Mouse (Mus musculus) adrenal gland, postnatal 4 days (tissue): ENCODE measurements at regions not wholly inside any gene's neighbourhood (a gene's known extent, or its start where the extent isn't known, plus 50 kb on each side); places are given as distances from the start of the nearest gene placed in this dataset.

ENCODE experiments used
- DNase-seq, 2 experiments: peaks; one replicate each; pipeline ENCODE4 v3.0.0; 2021 to 2022; ENCODE audit warnings: low spot score in 2 of 2, mixed read lengths in 2 of 2

DNA sequence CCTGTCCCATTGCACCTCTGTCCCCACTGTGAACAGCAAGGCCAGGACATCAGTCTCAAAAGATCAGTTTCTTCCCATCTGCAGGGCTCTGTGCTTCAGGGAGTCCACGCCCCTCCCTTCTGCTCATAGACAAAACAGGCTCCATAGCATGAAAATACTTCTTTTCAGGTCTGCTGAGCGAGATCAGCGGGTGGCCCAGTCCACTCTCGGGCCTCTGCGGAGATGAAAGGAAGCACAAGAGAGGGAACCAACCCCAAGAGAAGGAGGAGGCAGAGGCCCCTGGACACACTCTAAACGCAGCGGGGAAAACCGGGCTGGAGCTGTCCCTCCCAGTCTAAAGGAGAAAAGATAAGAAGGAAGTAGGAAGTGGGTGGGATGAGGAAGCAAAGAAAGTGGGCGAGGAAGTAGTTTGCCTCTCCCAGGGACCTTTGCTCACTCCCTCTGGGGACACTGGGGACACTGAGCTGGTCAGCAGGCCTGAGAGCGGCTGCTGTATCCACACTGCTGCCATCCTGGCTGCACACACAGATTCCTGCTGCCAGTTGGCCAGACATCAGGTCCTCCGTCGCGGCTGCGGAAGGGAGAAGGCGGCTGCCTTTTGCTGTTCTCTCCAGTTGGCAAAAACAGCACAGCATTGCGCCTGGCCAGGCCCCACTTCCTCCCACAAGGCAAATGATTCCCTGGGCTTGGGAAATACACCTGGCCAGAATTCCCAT, 143.5 kb downstream of the Rybp start:
- DNase-seq = peak in 1 of 2 experiments; percentile 30

DNA sequence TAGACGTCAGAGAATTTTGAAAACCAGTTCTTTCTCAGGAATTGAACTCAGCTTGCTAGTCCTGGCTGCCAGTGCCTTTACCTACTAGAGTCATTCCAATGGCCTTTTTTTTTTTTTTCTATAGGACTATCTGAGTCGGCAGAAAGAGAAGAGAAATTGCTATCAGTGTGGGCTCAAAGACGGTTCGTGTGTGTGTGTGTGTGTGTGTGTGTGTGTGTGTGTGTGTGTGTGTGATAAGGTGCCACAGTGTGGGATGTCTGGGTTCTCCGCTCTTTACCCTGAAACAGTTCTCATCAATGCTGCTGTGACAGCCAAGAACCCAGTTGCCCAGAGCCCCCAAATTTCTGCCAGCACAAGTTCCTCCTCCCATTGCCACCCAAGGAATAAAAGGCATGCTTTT, 146.1 kb downstream of the Rybp start:
- no peak for DNase-seq

DNA sequence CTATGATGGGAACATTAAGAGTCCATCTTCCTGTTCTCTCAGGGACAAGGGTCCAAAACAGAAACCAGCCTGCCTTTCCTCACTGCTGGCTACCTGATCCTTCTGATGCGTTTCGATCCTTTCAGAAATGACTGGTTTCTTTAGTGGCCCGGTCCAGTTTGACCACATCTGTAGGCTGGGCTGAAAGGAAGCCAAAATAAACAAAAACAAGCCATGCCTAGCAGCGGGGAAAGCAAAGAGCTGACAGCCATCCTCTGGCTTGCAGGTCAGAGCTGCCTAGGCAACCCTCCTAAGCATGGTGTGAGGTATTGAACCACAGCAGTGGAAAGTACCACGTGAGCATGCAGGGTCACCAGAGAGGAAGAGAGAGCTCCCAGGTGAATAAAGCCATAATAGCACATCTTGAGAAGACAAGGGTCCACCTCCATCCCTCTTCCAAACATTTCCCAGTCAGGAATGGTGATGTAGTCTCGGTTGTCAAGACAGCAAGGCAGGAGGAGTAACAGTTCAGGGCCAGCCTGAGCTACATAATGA, 146.6 kb downstream of the Rybp start:
- DNase-seq = no peak

DNA sequence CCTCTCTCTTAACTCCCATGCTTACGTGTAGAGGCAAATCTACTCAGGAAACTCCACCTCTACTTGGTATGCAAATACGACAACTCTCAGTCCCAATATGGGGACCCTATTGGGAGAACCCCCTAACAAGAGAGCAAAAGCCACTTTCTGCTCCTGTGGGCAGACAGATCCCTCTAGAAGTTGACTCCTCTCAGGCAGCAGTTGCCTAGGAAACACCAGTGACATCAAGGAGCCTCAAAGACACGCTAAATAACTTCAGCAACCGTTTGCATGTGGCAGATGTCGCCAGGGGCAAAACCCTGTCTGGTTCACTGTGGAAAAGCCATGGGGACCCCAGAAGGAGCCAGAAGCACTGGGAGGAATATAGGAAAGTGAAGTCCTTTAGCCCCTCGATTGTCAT, 147.5 kb downstream of the Rybp start:
- no peak for DNase-seq

DNA sequence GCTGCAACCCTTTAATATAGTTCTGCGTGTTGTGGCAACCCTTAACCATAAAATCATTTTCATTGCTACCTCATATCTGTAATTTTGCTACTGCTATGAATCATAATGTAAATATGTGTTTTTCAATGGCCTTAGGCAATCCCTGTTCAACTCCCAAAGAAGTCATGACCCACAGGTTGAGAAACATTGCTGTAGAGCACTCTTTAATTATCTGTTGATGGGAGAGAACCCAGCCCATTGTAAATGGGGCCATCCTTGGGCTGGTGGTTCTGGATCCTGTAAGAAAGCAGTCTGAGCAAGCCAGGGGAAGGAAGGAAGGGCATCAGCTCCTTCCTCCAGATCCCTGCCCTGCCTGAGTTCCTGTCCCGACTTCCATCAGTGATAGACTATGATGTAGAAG, 148.6 kb downstream of the Rybp start:
- DNase-seq = no peak

DNA sequence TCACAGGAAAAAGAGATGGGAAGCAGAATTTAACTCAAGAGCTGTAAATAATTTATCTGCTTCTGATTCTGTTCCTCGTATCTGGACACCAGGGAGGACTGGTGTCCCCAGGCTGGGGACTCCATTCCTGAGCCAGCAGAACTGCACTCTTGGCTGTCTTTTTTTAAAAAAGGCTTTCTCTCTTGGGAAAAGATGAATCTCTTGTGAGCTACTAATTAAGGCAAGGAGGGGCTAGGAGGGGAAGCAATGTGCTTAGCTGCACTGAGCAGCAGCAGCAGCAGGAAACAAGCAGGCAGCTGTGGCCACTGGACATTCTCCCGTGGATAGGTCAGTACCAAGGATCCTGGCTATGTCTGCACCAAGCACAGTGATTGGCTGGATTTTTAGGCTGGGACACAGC, 152.1 kb downstream of the Rybp start:
- no peak for DNase-seq

DNA sequence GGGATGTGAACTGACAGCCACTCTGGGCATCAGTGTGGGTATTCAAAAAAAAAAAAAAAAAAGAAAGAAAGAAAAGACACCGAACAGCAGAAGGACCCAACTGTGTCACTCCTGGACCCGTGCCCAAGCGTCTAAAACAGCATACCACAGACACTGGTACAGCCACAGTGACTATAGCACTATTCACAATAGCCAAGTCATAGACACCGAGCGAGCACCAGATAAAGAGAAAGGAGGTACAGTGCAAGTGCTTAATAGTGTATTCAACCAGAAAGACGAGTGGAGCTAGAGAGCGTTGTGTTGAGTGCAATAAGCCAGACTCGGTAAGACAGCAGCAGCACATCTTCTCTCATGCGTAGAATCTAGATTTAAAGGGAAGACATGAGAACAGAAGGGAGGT, 153.3 kb downstream of the Rybp start:
- DNase-seq = no peak

DNA sequence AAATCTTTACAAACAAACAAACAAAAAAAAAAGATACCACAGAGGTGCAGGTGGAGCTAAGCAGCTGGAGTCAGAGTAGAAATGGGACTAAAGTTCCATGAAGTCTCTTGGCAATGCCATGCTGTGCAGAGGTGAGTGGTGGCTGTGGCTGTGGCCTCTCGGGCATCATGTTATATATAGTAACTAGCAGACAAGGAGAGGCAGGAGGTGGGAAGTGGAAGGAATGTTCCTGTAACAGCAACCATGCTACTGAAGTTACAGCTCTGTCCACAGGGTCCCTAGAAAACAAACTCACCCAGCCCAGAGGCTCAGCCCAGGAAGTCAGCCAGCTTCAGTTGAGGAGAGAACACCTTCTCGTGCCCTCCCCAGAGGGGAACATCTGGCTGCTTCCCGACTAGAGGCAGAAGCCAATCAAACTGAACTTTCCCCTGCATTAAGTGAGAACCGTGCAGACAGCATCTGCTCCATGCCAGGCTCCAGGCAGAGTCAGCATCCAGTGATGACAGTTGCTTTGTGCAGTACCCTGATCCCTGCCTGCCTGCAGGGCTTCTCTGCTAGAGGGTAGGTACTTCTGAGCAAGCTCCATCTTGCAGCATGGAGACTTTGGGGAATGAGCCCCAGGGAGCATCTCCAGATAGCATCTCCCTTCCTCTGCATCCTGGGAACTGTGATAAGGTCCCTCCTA, 154.2 kb downstream of the Rybp start:
- DNase-seq = no peak

DNA sequence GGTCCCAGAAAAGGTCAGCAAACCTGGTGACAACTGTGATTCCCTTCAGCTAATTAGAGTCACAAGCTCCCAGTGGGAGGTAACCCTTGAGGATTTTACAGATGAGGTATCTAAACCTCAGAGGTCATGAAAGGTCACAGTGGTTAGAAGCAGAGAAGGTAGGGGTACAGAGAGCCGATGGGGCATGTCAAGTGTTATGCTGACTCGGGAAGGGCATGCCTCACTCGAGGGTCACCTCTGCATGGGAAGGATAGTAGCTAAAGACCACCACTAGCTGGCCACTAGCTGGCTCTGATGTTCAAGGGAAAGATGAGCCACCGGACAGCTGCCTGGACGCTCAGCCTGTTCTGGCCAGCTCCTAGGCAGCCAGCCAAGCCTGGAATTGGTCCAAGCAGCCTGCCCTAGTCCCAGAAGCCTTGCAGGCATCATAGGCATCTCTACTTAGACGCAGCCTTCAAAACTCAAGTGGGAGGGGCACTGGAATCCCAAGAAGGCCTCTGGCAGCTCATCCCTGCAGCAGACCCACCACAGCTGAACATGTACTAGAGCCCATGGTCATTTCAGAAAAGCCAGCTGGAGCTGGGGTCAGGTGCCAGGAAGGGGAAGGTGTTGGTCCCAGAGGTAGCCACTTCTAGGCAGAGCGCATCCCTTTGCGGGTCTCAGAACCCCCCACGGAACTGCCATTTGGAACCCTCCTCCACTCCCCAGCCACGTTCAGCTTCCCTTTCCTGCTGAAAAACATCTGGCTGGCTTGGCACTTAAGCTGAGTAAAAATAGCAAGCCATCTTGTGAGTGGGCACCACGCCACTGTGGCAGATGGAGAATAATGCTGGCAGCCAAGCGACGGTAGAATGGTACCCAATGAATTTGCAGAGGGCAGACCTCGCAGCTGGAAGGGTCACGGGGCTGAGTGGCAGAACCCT, 159.8 kb downstream of the Rybp start:
- DNase-seq = peak; percentile 74 to 76

DNA sequence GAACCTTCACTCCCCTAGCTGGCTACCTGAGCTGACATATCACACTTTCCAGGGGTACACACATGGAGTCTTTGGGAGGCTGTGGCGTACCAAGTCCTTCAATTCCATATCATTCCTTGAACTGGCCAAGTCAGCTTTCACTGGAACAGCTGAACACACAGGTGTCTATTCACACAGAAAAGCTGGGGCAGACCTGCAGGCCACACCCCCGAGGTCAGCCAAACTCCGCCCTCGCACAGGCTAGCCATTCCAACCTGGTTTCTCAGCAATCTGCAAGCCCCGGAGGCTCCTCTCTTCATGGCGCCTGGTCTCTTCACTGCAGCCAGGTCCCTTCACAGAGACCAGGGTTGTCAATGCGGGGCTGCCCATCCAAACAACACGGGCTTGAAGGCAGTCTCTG, 160.5 kb downstream of the Rybp start:
- no peak for DNase-seq

DNA sequence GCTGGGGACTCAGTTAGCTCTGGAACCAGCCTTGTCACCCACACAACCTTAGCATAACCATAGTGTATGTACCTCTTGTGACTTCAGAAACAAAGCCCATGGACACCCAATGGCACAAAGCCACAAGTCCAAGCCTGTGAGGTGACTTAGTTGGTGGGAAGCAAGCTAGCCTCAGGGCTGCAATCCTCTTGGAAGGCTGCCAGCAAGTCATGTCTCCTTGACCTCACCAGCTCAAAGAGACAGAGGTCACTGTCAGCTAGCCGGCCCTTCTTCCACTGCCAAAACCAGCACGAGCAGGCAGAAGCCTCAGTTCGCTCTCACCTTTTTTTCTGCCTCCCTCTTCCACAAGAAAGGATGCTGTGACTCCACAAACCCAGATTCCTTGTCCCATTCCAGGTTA, 161.0 kb downstream of the Rybp start:
- no peak for DNase-seq

DNA sequence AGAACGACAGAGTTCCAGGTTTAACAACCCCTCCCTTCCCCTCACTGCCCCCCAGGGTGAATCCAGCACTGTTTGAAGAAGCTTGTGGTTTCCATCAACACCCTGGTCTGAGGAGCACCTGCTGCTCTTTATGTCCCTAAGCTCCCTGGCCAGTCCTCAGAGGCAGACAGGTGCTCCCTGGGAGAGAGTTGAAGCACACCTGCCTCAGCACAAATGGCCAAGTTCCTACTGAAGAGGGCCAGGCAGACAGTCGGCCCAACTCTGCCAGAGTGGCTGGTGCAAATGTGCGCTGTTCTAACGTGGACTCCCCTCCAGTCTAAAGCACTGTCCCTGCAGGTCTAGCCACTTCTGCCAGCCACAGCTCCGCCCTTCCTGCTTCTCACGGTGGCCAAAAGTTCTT, 166.0 kb downstream of the Rybp start:
- DNase-seq = no peak

DNA sequence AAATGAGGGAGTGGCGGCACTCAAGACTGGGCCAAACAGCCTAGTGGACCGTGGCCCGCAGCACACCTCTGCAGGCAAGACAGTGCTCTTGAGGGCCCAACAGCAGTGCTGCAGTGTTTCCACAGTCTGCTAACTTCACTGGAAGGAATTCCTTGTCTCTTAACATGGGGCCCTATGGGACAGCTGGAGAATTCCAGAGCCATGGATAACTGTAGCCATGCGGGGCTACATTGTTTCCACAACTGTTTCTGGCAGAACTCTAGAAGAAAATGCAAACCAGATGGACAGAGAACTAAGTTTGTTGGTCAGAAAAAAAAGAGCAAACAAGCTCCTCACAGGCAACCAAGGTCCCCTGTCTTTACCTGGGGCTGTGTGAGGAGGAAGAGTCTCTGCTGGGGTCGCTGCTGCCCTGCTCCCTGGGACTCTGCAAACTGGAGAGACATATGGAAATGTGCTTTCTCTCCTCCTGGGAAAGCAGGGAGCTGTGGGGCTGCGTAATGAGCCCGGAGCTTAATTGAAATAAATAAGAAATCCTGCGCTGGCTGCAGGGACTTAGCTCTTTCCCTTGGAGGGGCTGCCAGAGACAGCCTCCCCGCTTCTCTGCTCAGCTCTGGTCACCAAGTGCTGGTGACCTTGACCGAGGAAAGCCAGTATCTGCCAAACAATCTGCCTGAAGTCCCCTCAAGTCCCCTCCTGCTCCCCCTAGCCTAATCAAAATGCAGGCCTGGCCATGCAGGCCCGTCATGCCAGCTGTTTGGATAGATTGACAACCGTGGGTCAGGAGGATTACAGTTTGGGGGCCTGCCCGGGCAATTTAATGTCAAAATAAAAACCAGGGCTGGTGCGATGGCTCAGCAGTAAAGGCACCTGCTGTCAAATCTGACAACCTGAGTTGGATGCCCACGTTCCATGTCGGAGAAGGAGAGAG, 167.0 kb downstream of the Rybp start:
- DNase-seq = no peak

DNA sequence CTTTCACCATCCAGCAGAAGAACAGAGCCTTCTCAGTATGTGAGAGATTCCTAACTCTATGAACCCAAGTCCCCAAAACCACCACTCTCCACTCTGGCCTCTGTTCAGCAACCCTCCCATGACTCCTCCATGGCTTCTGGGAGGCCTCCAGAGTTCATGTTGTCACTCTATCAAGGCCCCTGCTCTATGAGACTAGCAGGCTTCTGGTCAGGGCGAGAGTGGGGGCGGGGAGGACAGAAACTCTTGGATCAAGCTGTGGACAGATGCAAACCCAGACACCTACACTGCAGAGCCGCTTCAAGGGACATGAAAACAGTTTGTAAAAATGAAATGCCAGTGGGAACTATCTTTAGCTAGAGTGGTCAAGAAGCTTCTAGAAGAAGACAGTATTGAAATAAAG, 170.2 kb downstream of the Rybp start:
- DNase-seq = no peak

DNA sequence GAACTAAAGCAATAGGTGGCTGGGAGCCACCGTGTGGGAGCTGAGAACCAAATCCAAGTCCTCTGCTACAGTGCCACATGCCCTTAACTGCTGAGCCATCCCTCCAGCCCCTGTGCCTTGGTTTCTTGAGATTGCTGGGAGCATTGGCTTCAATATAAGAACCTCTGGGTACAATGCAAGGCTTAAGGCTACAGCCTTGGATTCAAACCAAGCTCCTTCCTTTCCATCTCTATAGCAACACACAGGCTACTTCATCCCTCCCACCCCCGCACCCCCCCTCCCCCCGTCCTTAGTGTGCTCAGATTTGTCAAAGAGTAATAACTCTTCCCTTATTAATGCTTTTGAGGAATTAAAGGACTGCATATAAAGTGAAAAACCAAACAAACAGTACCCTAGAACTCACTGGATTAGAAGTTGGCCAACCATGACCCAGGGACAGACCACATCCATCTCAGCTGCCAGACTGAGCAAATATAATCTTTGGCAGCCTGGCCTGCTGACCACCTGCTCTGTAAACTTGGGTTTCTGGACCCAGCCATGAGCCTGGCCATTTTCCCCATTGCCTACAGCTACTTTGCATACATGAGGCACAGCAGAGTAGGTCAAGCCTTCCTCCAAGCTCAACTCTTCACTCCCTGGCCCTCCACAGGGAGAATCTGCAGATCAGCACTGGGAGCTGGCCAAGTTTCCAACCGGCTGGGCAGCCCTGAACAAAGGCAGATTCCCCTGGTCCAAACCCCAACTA, 173.7 kb downstream of the Rybp start:
- no peak for DNase-seq

DNA sequence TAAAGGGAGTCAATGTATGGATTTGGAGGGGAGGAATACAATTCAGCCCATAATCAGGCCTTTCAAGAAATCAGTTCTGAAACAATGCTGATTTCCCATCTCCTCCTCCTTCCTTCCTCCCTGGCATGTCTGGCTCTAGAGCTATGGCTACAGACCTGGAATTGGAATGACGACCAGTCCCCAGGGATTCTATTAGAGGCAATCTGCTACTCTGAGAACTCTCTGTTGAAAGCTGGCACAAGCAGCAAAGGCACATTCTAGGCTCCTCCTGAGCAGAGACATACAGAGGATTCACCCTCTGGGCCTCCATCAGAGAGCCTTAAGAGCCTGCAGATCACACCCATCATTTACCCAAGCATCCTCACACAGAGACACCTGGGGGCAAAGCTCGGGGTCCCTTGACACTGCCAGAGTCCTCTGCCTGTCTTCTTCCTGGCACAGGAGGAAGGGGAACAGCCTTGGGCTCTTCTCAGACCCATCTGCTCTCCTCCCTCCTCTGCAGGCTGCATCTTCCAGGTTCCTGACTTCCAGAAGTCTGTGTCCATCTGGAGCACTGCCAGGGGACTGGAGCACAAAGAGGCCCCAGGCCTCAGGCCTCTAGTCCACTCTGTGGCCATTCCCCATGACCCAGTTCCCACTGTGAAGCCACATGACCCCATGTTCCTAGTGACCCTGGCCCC, 176.2 kb downstream of the Rybp start:
- DNase-seq = no peak

DNA sequence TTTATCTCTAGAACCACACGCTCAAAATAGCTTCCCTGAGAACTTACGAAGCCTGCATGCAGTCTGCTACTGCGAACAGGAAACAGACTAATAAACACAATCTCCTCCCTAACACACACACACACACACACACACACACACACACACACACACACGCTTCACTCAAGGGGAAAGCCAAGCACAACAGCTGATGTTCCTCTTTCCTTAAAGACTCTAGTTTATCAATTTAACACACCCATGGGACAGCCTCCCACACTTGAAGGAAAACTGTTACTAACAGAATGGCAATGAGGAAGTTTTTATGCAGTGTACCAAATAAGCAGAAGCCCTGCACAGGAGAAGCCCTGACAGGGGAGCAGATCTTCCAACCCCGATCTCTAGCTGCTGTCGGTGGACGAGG, 177.3 kb downstream of the Rybp start:
- no peak for DNase-seq

DNA sequence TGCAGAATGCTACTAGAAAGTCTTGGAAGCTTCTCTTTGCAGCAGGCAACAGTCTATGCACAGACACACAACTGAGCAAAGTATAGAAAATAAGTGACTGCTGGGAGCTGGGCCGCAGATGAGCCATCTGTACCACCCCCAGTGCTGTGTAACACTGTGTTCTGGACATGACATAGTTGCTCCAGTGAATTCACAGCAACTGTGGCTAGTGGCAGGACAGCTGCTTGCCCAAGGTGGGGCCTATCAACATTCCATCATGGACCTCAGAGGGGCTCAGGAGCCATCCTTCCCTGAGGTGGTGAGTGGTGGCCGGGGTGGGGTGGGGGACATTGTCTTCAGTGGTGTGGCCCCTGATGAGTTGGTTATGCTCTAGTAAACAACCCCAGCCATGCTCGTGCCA, 177.9 kb downstream of the Rybp start:
- DNase-seq = no peak

DNA sequence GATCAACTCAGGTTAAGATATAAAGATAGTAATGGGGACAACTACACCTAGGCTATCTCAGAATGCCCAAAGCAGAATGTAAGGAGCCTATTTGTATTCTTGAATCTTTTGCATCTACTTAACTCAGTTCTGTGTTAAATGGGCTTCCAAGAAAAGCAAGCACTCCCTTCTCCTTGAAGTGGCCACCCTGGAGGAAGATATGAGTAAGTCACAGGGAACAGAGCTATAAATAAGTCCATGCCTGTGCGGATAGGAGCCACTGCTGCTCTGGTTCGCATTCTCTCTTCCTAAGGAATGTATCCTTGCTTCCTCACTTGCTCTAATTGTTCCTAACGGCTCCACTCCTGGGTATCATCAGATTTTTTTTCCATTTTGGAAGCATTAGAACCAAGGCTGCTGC, 179.8 kb downstream of the Rybp start:
- no peak for DNase-seq
